Comparison of ENCODE assay signal across 10 mouse cellular contexts in the genomic region with DNA sequence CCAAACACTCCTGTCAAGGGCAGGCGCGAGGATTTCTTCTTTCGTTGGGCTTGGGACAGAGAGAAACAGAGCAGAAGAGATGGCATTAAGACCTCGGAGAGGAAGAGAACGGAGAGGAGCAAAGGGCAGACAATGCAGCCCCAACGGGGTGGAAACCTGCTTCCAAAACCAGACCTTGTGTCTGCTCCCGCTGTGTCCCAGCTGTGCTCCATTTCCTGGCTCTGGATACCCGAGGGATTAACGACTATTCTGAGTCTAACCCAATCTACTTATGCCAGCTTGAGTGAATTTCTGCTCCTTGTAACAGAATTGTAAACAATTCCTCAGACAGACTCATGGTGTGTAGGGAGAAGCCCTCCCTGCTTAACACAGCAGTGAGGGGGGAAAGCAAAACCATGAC. TPM values are rescaled to one million over a fixed set of nuclear protein-coding genes. Genes with fewer than 3 reads are reported as not detected.
DNase-seq lines count a peak whose midpoint lies in the region; ATAC-seq and TF ChIP-seq lines count a peak whose summit lies in the region.
"Had no signal": no experiment of that assay in that cellular context is flagged by ENCODE, and none has a peak within 500 bp of the region (broad histone marks: within the 10 kb centered on the region; RNA-seq: fewer than 3 reads in every experiment).

No protein-coding gene starts in this region.

- H3K36me3 ChIP-seq in intestine, embryonic 14.5 days (ENCODE audit: control insufficient read depth, insufficient read depth, low read length) = no peaks in the 10 kb centered on the region
- H3K36me3 ChIP-seq in intestine, postnatal 0 days (ENCODE audit: control insufficient read depth, insufficient read depth) = no peaks in the 10 kb centered on the region
- no peaks in the 10 kb centered on the region for H3K36me3 ChIP-seq in embryonic facial prominence, embryonic 14.5 days (ENCODE audit: control insufficient read depth, insufficient read depth, low read length)
- H3K36me3 ChIP-seq in limb, embryonic 14.5 days (ENCODE audit: control insufficient read depth, insufficient read depth, low read length) = no peaks in the 10 kb centered on the region

- H3K9me3 ChIP-seq in intestine, embryonic 14.5 days (ENCODE audit: control insufficient read depth, low read length) = no peaks in the 10 kb centered on the region
- H3K9me3 ChIP-seq in intestine, postnatal 0 days (ENCODE audit: control insufficient read depth) = no peaks in the 10 kb centered on the region
- H3K9me3 ChIP-seq in embryonic facial prominence, embryonic 14.5 days (ENCODE audit: control insufficient read depth, low read length) = no peaks in the 10 kb centered on the region
- H3K9me3 ChIP-seq in limb, embryonic 14.5 days (ENCODE audit: control insufficient read depth, low read length) = no peaks in the 10 kb centered on the region

- peaks cover 53% of the 10 kb centered on the region for H3K4me1 ChIP-seq in intestine, embryonic 14.5 days (replicated peaks; ENCODE audit: control insufficient read depth, insufficient read depth, low read length)
- H3K4me1 ChIP-seq in intestine, postnatal 0 days (replicated peaks; ENCODE audit: control insufficient read depth, insufficient read depth, low read length) = 0 out of 2 replicates have a peak, but pooled peaks cover 4% of the 10 kb centered on the region
- H3K4me1 ChIP-seq in embryonic facial prominence, embryonic 14.5 days (ENCODE audit: control insufficient read depth, insufficient read depth, low read length) = peaks cover 80% of the 10 kb centered on the region
- peaks cover 81% of the 10 kb centered on the region for H3K4me1 ChIP-seq in limb, embryonic 14.5 days (ENCODE audit: control insufficient read depth, insufficient read depth, low read length)

- 21% methylated on average over 9 of the region's 9 CpGs for WGBS in intestine, embryonic 14.5 days
- 35% methylated on average over 9 of the region's 9 CpGs for WGBS in intestine, postnatal 0 days
- 23% methylated on average over 9 of the region's 9 CpGs for WGBS in embryonic facial prominence, embryonic 14.5 days
- WGBS in limb, embryonic 14.5 days = 48% methylated on average over 9 of the region's 9 CpGs

- H3K4me2 ChIP-seq in intestine, embryonic 14.5 days (ENCODE audit: low read length) = no peak overlapping the region; the same call in 1 of the 2 replicates
- H3K4me2 ChIP-seq in intestine, postnatal 0 days (replicated peaks; ENCODE audit: low read depth) = no peak overlapping the region
- peak overlapping the region; percentile 36; the same call in 1 of the 2 replicates for H3K4me2 ChIP-seq in embryonic facial prominence, embryonic 14.5 days (ENCODE audit: low read depth, low read length)
- no peak overlapping the region for H3K4me2 ChIP-seq in limb, embryonic 14.5 days (replicated peaks; ENCODE audit: low read depth, low read length, severe bottlenecking)

- no peak for ATAC-seq in intestine, embryonic 14.5 days (replicated peaks; ENCODE audit: low FRiP score, low TSS enrichment, low read depth)
- no peak for ATAC-seq in intestine, postnatal 0 days
- ATAC-seq in embryonic facial prominence, embryonic 14.5 days (ENCODE audit: low read depth) = no peak
- no peak for ATAC-seq in limb, embryonic 14.5 days (ENCODE audit: low FRiP score, low read depth)

- no peak for TF ChIP-seq POLR2A in limb, embryonic 14.5 days (IDR thresholded peaks at IDR 0.05; ENCODE audit: borderline replicate concordance, extremely low read depth, insufficient read depth, insufficient read length)

- DNase-seq in intestine, embryonic 14.5 days (ENCODE audit: low spot score) = no peak
- peak; percentile 29 for DNase-seq in ZHBTc4 (ENCODE audit: low read depth, low spot score)
- peak; percentile 80 for DNase-seq in embryonic facial prominence, embryonic 14.5 days (ENCODE audit: low spot score)
- no peak for DNase-seq in limb, embryonic 14.5 days (ENCODE audit: low spot score)
- no peak for DNase-seq in Muller cell, postnatal 12 days (ENCODE audit: inconsistent ontology term)
- DNase-seq in right cerebral cortex, postnatal 10 days (ENCODE audit: low spot score in 2 of 2) = no peak
- DNase-seq in adrenal gland, postnatal 10 days = no peak
- DNase-seq: cerebellum, adult 8-10 months; lung, postnatal 14 days had no signal

- H3K4me3 ChIP-seq in intestine, embryonic 14.5 days (ENCODE audit: low read depth, low read length) = no peak overlapping the region
- H3K4me3 ChIP-seq in intestine, postnatal 0 days (ENCODE audit: low read depth, low read length) = no peak overlapping the region
- no peak overlapping the region for H3K4me3 ChIP-seq in embryonic facial prominence, embryonic 14.5 days (ENCODE audit: low read depth, low read length)
- H3K4me3 ChIP-seq in limb, embryonic 14.5 days (replicated peaks; ENCODE audit: low read length) = no peak overlapping the region

- H3K27me3 ChIP-seq in intestine, embryonic 14.5 days (replicated peaks; ENCODE audit: control insufficient read depth, insufficient read depth, low read length) = no peaks in the 10 kb centered on the region
- no peaks in the 10 kb centered on the region for H3K27me3 ChIP-seq in intestine, postnatal 0 days (replicated peaks; ENCODE audit: control insufficient read depth, insufficient read depth, low read length)
- no peaks in the 10 kb centered on the region for H3K27me3 ChIP-seq in embryonic facial prominence, embryonic 14.5 days (replicated peaks; ENCODE audit: control insufficient read depth, insufficient read depth, low read length)
- H3K27me3 ChIP-seq in limb, embryonic 14.5 days (ENCODE audit: control insufficient read depth, insufficient read depth, low read length) = no peaks in the 10 kb centered on the region

- no peak overlapping the region for H3K9ac ChIP-seq in intestine, embryonic 14.5 days (ENCODE audit: low read length)
- H3K9ac ChIP-seq in intestine, postnatal 0 days (ENCODE audit: low read depth, low read length) = no peak overlapping the region
- H3K9ac ChIP-seq in embryonic facial prominence, embryonic 14.5 days (ENCODE audit: low read depth, low read length) = no peak overlapping the region
- no peak overlapping the region for H3K9ac ChIP-seq in limb, embryonic 14.5 days (ENCODE audit: low read depth, low read length, severe bottlenecking)

- TF ChIP-seq CTCF in intestine, postnatal 0 days (IDR thresholded peaks at IDR 0.05; ENCODE audit: low read depth) = no peak

- H3K27ac ChIP-seq in intestine, embryonic 14.5 days (ENCODE audit: low read depth) = peak overlapping the region; percentile 64
- no peak overlapping the region for H3K27ac ChIP-seq in intestine, postnatal 0 days (ENCODE audit: low read depth, low read length)
- H3K27ac ChIP-seq in embryonic facial prominence, embryonic 14.5 days (replicated peaks; ENCODE audit: low read depth, low read length) = peak overlapping the region; percentile 68
- 0 out of 2 replicates have a peak overlapping the region, but pooled peaks have one; percentile 19 for H3K27ac ChIP-seq in limb, embryonic 14.5 days (replicated peaks; ENCODE audit: low read depth, low read length)

RNA-seq across cellular contexts. Expression of a gene that starts 51.3 kb away (rescaled TPM):
- polyA plus RNA-seq in intestine, embryonic 14.5 days (2014; fragmentation: Nextera tagmentation; extraction: Ambion mirVana) = 147 and 161 TPM in 2 replicates
- 68.9 and 77.2 TPM in 2 replicates for polyA plus RNA-seq in intestine, postnatal 0 days (2015; fragmentation: Nextera tagmentation; extraction: Ambion mirVana)
- polyA plus RNA-seq in embryonic facial prominence, embryonic 14.5 days (2014; fragmentation: Nextera tagmentation; extraction: Ambion mirVana) = 129 and 133 TPM in 2 replicates
- 36.4 and 56.2 TPM in 2 replicates for polyA plus RNA-seq in limb, embryonic 14.5 days (2012; rRNA removed)
- 140 and 141 TPM in 2 replicates for polyA plus RNA-seq in limb, embryonic 14.5 days (2014; fragmentation: Nextera tagmentation; extraction: Ambion mirVana)
- 10 to 100 TPM; 75.4 to 76.8 TPM for total RNA-seq in adrenal gland, postnatal 10 days (2021)

RNA-seq across cellular contexts. Expression of a gene that starts 51.3 kb away (rescaled TPM):
- polyA plus RNA-seq in intestine, embryonic 14.5 days (2014; fragmentation: Nextera tagmentation; extraction: Ambion mirVana) = 29.6 and 29.9 TPM in 2 replicates
- 8.4 and 8.9 TPM in 2 replicates for polyA plus RNA-seq in intestine, postnatal 0 days (2015; fragmentation: Nextera tagmentation; extraction: Ambion mirVana)
- polyA plus RNA-seq in embryonic facial prominence, embryonic 14.5 days (2014; fragmentation: Nextera tagmentation; extraction: Ambion mirVana) = 21.1 and 23.8 TPM in 2 replicates
- 11.9 and 15.2 TPM in 2 replicates for polyA plus RNA-seq in limb, embryonic 14.5 days (2012; rRNA removed)
- polyA plus RNA-seq in limb, embryonic 14.5 days (2014; fragmentation: Nextera tagmentation; extraction: Ambion mirVana) = 20.8 and 20.9 TPM in 2 replicates
- 10 to 100 TPM; 21.9 to 25.4 TPM for total RNA-seq in adrenal gland, postnatal 10 days (2021)

Comparison
In these comparisons a context has a peak if more than half of its experiments do, and no peak if none do; other contexts are left out.
1. DNase-seq: peak in ZHBTc4 (single experiment) and embryonic facial prominence, embryonic 14.5 days (single experiment); none in intestine, embryonic 14.5 days (single experiment), limb, embryonic 14.5 days (single experiment), Muller cell, postnatal 12 days (single experiment), right cerebral cortex, postnatal 10 days (0 of 2) and adrenal gland, postnatal 10 days (single experiment).